8 mouse cellular contexts compared by ENCODE assay signal in the genomic region with DNA sequence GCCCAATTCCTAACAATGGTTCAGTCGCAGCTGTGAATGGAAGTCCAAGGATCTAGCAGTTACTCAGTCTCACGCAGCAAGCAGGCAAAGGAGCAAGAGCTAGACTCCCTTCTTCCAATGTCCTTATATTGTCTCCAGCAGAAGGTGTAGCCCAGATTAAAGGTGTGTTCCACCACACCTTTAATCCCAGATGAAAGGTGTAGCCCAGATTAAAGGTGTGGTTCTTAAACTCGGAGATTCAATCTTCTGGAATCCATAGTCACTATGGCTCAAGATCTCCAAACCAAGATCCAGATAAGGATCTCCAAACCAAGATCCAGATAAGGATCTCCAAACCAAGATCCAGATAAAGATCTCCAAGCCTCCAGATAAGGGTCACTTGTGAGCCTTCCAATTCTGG. TPM values are rescaled to one million over a fixed set of nuclear protein-coding genes. Genes with fewer than 3 reads are reported as not detected.
DNase-seq lines count a peak whose midpoint lies in the region; ATAC-seq lines count a peak whose summit lies in the region.
"Not testable (repeated sequence)": the region's sequence is repeated elsewhere in the genome, so short reads cannot be mapped to it uniquely, and the experiment has no call there.

A gene (minus strand): TSS at position 101 of the 400 bp plus-strand sequence.

- not testable (repeated sequence) for ATAC-seq in forebrain, embryonic 11.5 days (replicated peaks; ENCODE audit: low FRiP score); heart, embryonic 13.5 days (ENCODE audit: extremely low read depth, insufficient number of reproducible peaks, low FRiP score, low TSS enrichment); inflammation-experienced regulatory T-cells, adult 6 months; liver, embryonic 12.5 days; midbrain, embryonic 14.5 days (ENCODE audit: low FRiP score, low TSS enrichment)

- H3K4me1 ChIP-seq in forebrain, embryonic 11.5 days (replicated peaks; ENCODE audit: control insufficient read depth, insufficient read depth, low read length); heart, embryonic 13.5 days; liver, embryonic 12.5 days; midbrain, embryonic 14.5 days (ENCODE audit: control insufficient read depth, insufficient read depth, low read length): not testable (repeated sequence)

- H3K4me3 ChIP-seq in forebrain, embryonic 11.5 days (ENCODE audit: low read depth, low read length); heart, embryonic 13.5 days; liver, embryonic 12.5 days; midbrain, embryonic 14.5 days (replicated peaks; ENCODE audit: low read depth, low read length): not testable (repeated sequence)

- H3K36me3 ChIP-seq in forebrain, embryonic 11.5 days (ENCODE audit: control insufficient read depth, insufficient read depth, low read length); heart, embryonic 13.5 days; liver, embryonic 12.5 days; midbrain, embryonic 14.5 days (ENCODE audit: control insufficient read depth, insufficient read depth, low read length): not testable (repeated sequence)

- H3K9me3 ChIP-seq in forebrain, embryonic 11.5 days (ENCODE audit: control insufficient read depth, low read length); heart, embryonic 13.5 days; liver, embryonic 12.5 days (replicated peaks); midbrain, embryonic 14.5 days (ENCODE audit: control insufficient read depth, low read length): not testable (repeated sequence)

- H3K9ac ChIP-seq in forebrain, embryonic 11.5 days (ENCODE audit: low read length); heart, embryonic 13.5 days; liver, embryonic 12.5 days; midbrain, embryonic 14.5 days (replicated peaks; ENCODE audit: low read length): not testable (repeated sequence)

- not testable (repeated sequence) for H3K4me2 ChIP-seq in forebrain, embryonic 11.5 days (ENCODE audit: low read depth, low read length, severe bottlenecking); heart, embryonic 13.5 days; liver, embryonic 12.5 days; midbrain, embryonic 14.5 days (ENCODE audit: low read length)

- H3K27me3 ChIP-seq in forebrain, embryonic 11.5 days (ENCODE audit: control insufficient read depth, insufficient read depth, low read length); heart, embryonic 13.5 days (replicated peaks); liver, embryonic 12.5 days (replicated peaks); midbrain, embryonic 14.5 days (ENCODE audit: control insufficient read depth, insufficient read depth, low read length): not testable (repeated sequence)

- whole genome bisulfite sequencing in forebrain, embryonic 11.5 days = 86% methylated on average over 1 of the region's 3 CpGs
- 69% methylated on average over 2 of the region's 3 CpGs for WGBS in heart, embryonic 13.5 days
- WGBS in liver, embryonic 12.5 days (ENCODE audit: insufficient replicate concordance) = 66% methylated on average over 2 of the region's 3 CpGs
- 79% methylated on average over 1 of the region's 3 CpGs for WGBS in midbrain, embryonic 14.5 days

- not testable (repeated sequence) for DNase-seq in adrenal gland, postnatal 36 days; forebrain, embryonic 11.5 days (ENCODE audit: low spot score); layer of hippocampus, postnatal 36 days; midbrain, embryonic 14.5 days; urinary bladder, adult 2 months (ENCODE audit: low spot score)

- not testable (repeated sequence) for H3K27ac ChIP-seq in forebrain, embryonic 11.5 days (ENCODE audit: low read depth, low read length); heart, embryonic 13.5 days (replicated peaks); liver, embryonic 12.5 days; midbrain, embryonic 14.5 days (replicated peaks; ENCODE audit: low read depth, low read length)

RNA-seq across cellular contexts. Expression of the gene that starts here (rescaled TPM):
- total RNA-seq in adrenal gland, postnatal 36 days (2021) = 10 to 100 TPM; 31.1 to 35.8 TPM
- polyA plus RNA-seq in forebrain, embryonic 11.5 days (2014; fragmentation: Nextera tagmentation; extraction: Ambion mirVana) = 33.7 and 33.8 TPM in 2 replicates
- 28.6 and 30.0 TPM in 2 replicates for polyA plus RNA-seq in heart, embryonic 13.5 days (2015; fragmentation: Nextera tagmentation; extraction: Ambion mirVana)
- 10 to 100 TPM; 64.5 to 76.8 (median 67.6) TPM for polyA plus RNA-seq in inflammation-experienced regulatory T-cells, adult 6 months (2017; shearing (Covaris generic))
- 10 to 100 TPM; 18.9 to 19.2 TPM for total RNA-seq in layer of hippocampus, postnatal 36 days (2021)
- 33.3 and 35.4 TPM in 2 replicates for polyA plus RNA-seq in liver, embryonic 12.5 days (2016; fragmentation: Nextera tagmentation; extraction: Ambion mirVana)
- 31.6 and 32.3 TPM in 2 replicates for polyA plus RNA-seq in midbrain, embryonic 14.5 days (2014; fragmentation: Nextera tagmentation; extraction: Ambion mirVana)
- 13.1 and 15.8 TPM in 2 replicates for polyA plus RNA-seq in urinary bladder, adult 2 months (2012; rRNA removed)
